Mouse (Mus musculus) right cerebral cortex, postnatal 10 days (tissue): ENCODE data around the gene Itsn1.
A peak's percentile ranks its signal among the peaks of the same experiment; 100 is the strongest.

Experiments
- DNase-seq, 2 experiments: peaks; one replicate each; pipeline ENCODE4 v3.0.0; 2021; ENCODE audit warnings: low spot score in 2 of 2

Gene Itsn1

DNA sequence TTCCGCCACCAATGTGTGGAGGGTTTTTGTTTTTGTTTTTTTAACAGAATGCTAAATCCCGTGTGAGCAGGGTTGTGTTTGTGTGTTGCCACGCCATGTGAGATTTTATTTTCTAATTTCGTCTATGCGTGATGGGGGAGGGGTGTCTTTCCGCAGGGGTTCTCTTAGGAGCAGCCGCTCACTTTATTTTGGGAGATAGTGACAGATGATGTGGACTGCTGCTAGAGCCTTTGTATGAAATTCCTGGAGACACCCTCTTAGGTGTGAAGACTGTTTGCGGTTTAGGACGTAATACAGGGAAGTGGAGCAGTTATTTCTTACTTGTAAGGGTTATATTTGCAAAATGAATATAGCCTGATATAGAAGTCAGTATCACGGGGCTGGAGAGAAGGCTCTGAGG is 176.9 kb downstream of the Itsn1 start:
- peak in 1 of 2 experiments; percentile 79 for DNase-seq

DNA sequence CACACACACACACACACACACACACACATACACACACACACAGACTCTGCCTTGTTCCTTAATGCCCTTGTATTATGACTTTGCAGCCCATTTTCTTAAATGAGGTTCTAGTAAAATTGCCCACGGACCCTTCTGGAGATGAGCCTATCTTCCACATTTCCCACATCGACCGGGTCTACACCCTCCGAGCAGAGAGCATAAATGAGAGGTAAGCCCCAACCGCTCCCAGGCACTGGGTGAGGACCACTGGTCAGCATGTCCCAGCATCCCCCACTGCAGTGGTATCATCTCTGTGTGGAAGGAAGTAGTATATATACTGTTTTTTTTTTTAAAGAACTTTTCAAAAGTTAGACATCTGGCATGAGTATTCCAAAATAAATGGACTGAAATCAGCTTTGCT is 177.6 kb downstream of the Itsn1 start:
- no peak for DNase-seq

DNA sequence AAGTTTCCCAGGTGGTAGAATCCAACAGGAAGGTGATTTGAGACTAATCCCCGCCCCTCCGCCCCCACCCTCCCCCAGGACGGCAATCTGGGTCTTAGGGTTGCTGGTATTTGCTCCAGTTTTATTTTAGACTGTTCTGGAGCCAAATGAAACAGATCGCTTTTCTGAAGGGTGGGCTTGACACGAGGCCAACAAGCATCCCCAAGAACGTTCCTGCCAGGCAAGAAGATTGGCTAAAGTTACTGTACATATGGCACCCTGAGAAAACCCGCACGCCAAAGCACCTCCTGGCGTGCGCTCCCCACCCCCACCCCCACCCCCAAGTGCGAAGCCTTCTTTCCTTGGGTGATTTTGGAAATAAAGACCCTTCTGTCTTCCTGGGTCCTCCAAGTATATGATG is 178.1 kb downstream of the Itsn1 start:
- peak; percentile 83 to 88 for DNase-seq

DNA sequence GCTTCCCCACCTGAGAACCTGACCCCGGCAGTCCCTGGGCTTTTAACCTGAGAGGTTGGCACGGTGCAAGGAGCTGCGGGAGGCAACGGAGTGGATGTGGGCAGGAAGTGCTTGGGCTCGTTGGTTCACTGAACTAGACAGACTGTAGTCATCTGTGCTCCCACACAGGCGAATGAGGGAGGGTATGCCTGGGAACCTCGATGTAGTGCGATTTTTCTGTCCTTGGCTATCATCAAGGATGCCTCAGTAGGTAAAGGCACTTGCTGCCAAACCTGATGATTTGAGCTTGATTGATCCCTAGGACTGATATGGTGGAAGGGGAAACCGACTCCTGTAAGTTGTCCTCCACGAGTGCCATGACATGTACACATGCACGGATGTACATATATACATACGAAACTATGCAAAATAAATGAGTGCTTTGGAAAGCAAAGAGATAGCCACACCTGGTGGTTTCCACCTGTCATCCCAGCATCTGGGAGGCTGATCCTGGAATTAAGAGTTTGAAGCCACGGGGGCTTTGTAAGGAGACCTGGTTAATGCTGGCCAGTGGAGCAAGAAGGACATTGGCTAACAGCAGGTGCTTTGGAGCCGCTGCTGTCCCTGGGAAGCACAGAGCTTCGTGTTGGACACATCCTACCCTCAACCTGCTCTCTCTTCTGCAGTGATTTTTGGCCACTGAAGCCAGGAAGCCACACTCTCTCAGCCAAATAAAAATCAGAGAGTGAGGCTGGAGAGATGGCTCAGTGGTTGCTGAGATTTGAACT is 180.7 kb downstream of the Itsn1 start:
- no peak for DNase-seq

DNA sequence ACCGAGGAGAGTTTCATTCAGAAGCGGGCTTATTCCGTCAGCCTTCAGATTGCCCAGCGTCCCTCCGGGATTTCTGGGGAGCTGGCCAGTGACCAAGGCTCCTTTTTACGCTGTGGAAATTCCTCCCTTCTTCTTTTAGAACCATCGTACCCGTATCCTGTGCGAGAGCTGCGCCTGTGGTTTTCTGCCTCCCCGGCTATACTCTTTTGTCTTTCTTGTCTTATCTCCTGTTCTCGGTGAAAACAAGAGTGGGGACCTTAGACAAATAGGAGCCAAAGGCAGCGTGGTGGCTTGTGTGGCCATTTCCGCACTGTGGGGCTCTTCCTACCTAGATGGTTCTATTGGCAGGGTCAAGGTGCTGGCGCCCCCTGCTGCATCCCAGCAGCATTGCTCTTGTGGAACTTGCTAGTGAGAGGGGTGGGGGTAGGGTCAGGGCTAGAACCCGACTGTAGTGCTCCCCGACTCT is 188.6 kb downstream of the Itsn1 start:
- peak; percentile 88 to 91 for DNase-seq

DNA sequence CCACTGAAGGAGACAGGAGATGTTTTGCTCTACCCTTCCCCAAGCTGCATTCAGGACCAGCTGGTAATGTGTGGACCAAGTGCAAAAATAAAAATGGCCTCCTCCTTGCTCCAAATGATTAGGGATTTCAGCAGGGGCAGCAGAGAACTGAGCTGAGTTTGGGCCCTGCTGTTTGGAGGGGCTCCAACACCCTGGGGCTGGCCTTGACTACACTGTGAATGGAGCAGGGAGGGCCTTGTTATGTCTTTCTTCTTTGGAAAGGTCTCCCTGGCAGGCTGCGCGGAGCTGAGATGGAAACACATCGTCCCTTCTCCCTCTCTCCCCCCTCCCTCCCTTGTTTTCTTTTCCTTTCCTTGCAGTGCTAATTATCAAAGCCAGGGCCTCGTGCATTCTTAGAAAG is 189.4 kb downstream of the Itsn1 start:
- peak; percentile 68 to 71 for DNase-seq

DNA sequence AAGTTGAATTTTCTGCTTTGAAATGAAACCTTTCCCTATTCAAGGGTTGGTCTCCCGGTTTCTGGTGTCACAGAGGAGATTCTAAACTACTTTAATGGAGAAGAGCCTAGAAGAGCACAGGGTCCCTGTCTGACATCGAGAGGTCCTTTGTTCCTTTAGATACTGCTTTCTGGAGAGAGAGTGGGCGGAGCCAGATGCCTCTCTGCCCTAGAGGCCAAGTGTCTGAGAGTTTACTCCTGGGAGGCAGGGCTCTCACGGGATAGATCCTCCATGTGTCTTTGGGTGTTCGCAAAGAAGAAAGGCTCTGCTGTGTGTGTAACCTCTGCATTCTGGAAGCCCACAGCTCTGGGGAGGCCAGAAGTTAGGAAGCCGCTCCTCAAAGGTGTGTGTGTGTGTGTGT is 190.0 kb downstream of the Itsn1 start:
- DNase-seq = no peak

DNA sequence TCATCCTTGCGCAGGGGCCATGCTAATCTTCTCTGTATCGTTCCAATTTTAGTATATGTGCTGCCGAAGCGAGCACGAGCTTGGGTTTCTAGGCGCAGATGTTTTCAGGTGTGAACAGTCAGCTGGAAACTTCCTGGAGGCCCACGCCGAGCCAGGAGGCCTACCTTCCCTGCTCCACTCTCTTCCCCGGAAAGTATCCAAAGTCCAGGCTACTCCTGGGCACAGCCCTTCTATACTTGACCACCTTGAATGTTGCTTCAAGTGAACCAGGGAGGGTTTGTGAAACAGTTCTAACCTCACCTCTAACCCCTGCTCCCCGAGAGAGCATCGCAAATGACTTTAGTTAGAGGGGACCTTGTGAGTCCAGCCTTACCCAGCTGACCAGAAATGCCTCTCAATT is 192.3 kb downstream of the Itsn1 start:
- DNase-seq = no peak

DNA sequence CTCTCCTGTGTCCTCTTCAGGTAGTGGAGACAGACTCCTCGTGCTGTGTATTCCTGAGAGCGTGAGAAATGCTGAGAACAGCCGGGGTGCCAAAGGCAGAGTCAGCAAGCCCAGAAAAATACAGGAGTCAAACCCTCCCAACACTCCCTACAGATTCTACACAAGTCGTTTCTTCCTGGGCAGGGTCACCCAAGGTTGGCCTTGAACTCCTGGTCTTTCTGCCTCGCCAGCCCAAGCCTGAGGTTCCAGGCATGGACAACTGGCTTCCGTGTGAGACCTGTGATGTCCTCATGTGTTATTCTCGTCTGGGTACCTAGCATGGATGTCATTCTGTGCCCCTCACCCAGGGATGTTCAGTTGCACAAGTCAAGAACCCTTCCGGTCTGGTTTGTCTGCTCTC is 193.9 kb downstream of the Itsn1 start:
- DNase-seq = no peak

DNA sequence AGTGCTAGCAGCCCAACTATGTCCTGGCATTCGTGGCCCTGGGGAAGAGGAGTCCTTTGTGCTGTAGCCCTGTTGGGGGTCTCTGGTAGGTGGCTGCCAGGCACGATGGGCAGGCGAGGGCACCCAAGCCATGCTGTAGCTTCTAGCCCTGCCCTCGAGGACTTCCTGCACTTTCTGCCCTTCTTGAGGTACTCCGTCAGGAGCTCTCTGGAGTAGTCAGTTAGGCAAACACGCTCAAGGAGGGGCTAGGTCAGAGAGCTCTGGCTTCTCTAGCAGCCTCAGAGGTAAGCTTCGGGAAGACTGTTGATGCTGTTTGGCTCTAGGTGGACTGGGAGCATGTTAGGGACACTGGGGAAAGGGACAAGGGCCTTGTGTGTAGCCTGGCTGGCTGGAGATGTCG is 195.3 kb downstream of the Itsn1 start:
- DNase-seq = peak in 1 of 2 experiments; percentile 21

DNA sequence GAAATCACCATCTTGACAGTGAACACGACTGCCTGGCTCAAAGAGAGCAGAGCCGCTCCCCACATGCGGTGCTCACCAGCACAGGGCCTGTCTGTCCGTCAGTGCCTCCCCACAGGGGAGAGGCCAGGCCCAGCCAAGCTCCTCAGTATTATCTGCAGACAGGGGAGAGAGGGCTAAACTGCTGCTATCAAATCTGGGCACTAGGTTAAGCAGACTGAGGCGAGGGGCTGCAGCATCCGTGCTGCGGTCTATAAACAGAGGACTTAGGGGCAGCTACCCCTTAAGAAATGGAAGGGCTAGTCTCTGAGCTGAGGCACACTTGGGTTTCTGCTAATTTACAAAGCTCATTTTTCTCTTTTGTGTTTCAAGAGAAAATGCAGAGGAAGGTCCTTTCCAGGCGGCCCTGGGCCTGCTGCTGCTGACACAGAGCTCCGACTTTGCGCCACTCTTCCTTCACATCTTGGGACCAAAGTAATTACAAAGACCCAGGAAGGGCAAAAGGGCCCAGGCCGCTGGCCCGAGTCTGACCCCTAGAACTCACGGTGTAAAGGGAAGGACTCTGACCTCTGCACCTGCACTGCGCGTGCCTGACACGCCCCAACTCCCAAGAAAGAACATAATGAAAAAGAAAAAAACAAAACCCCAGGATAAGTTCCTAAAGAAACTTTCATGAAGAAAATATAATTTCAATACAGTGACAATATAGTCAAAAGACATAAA is 199.0 kb downstream of the Itsn1 start:
- peak in 1 of 2 experiments; percentile 33 for DNase-seq

DNA sequence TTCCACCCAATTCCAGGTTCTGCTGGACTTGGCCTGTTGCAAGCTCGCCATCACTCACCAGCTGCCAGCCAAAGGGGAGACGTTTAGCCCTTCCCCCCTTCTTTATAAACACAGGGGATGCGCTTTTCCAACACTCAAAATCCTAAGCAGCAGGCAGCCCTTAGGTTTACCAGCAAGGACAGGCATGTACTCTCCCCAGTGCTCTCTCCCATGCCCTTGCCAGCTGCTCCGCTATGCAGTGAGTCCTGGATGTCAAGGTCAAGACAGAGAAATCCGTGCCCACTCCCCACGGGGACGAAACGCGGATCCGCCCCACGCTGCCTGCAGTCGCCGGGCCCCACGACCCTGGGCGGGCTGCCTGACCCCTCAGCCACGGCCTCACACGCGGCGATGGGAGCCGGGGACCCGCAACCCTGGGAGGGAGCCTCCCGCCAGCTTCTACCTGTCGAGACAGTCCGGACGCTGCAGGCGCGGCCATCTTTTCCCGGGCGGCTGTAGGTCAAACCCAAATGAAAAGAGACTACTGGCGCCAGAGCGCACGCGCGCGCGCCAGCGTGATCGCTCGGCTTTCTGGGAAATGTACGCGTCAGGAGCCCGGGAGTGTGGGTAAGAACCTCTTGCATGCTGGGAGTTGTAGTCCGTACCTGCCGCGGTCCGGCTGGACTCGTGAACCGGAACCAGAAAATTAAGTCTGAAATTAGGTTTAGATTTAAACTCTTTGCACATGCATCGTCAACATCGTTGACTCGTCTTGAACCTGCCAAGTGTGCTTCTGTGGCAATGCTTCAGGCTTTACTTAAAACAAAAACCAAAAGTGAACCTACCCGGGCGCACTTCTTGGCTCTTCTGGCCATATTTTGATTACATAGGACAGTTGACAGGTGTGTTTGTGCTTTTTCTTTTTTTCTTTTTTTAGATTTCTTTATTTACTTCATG is 202.3 kb downstream of the Itsn1 start:
- DNase-seq = peak; percentile 97

DNA sequence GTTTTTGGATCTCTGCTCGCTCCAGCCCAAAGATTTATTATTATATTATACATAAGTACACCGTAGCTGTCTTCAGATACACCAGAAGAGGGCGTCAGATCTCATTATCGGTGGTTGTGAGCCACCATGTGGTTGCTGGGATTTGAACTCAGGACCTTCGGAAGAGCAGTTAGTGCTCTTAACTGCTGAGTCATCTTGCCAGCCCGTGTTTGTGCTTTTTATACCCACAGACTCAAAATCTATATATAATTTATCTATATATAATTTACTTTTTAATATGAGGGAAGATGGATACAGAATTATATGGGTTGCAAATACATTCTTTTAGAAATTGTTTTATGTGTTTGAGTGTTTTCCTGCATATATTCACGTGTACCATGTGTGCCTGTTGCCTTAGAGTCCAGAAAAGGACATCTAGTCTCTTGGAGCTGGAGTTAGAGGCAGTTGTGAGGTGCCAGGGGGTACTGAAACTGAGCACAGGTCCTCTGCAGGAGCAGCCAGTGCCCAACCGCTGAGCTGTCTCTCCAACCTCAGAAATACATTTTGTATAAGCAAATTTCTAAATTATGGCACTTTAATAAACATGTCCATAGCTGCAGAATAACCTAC is 203.1 kb downstream of the Itsn1 start:
- DNase-seq = peak in 1 of 2 experiments; percentile 24

DNA sequence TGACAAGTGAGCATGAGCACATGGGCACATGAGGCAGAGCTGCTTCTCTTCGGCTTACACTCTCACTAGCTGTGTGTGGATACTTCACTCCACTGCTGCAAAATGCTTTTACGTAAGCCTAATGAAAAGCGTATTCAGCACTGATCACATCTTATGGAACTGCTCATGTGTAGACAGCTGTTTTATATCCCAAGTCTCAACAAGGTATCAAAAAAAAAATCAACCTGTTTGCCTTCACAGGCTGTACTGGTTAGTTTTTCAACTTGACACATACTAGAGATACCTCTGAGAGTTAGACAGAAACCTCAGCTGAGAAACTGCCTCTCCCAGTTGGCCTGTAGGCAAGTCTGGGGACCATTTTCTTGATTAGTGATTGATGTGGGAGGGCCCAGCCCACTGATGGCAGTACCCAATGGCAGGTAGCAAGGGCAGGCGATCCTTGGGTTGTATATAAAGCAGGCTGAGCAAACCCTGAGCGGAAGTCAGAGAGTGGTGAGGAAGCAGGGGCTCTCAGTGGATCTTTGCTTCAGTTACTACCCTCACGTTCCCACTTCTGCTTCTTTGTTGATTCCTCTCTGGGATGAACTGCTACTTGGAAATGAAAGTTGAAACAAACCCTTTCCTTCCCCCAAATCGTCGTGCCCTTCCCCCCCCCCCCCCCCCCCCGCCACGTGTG is 203.9 kb downstream of the Itsn1 start:
- peak in 1 of 2 experiments; percentile 27 for DNase-seq

DNA sequence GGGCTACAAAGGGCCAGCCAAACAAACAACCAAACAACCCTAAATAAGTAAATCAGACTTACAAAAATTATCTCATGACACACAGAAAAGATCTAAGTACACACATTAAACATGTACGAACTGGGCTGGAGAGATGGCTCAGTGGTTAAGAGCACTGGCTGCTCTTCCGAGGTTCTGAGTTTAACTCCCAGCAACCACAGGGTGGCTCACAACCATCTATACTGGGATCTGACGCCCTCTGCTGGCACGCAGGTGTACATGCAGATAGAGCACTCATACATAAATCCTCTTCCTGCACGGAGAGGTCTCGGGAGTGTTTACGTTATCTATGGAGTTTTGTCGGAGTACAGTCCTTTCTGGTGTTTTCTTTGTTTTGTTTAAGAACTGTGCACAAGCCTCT is 206.0 kb downstream of the Itsn1 start:
- DNase-seq = peak; percentile 64 to 76

DNA sequence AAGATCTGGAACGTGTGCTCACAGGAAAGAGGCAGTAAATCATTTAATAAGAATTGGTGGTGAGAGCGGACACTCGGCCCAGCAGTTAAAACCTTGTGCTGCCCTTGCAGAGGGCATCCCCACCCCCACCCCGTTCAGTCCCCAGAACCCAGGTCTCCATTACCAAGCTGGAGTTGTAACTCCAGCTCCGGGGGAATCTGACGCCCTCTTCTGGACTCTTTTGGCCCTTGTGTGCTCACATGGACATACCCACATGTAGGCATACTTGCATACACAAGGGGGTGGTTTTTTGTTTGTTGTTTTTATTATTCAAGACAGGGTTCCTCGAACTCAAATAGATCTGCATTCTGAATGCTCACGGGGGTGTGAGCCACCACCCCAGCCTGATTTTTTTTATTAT is 206.6 kb downstream of the Itsn1 start:
- DNase-seq = no peak

DNA sequence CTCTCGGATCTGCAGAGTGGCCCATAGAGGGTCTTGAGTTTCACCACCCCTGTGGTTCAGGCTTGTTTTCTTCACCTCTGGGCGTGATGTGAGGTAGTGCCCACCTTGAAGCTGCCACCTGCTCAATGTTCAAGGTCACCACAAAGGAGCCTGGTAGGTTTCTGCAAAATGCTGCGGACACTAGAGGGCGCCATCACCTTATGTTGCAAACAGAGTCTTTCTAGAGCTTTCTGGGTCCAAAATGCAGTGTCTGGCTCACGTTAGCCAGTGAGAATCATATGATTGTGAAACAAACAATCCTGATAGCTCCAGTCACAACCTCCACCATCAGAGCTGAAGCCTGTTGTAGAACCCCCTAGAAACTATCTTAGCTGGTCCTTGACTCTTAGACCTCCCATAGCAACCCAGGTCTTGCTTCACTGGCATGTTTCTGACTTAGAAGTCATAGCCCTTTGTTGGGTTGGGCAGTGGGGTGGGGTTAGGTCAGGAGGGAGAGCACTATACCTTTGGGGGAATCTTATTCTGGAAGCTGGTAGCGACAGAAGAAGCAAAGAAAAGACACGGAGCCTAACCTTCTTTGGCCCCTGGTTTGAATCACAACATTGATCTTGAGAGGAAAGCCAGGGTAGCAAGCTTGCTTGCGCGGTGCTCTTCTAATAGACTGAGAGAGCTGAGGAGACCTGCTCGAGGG is 207.4 kb downstream of the Itsn1 start:
- DNase-seq = peak; percentile 83 to 91

DNA sequence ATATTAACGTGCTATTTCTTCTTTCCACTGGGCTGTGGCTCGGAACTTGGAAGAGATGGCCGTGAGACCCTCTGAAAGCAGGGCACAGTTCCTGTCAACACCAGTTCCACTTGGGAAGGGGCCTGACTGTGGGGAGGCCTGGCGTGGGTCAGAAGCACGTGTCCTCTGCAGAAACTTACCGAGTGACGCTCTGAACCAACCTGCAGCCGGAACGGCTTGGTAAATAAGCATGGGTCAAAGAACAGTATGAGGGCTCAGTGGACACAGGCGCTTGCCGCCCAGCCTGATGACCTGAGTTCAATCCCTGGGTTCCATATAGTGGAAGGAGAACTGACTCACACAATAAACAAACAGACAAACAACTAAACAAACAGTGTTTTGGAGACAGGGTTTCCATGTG is 208.2 kb downstream of the Itsn1 start:
- DNase-seq = no peak

DNA sequence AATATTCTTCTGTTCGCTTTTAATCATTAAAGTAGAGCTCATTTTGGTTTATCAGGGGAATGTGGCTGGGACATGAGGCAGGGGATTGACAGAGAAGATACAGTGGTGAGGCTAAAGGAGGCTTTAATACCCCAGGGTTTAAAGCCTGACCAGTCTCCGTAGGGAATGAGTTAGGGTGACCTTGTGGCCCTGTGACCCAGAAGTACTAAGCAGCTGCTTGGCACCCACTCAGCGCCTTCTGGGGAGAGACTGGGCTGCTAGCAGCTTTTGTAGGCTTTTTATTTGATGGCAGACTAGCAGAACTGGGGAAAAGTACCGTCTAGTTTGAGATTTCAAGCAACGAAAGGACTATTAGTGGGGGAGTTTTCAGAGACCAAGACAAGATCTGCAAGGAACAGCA is 209.1 kb downstream of the Itsn1 start:
- no peak for DNase-seq

DNA sequence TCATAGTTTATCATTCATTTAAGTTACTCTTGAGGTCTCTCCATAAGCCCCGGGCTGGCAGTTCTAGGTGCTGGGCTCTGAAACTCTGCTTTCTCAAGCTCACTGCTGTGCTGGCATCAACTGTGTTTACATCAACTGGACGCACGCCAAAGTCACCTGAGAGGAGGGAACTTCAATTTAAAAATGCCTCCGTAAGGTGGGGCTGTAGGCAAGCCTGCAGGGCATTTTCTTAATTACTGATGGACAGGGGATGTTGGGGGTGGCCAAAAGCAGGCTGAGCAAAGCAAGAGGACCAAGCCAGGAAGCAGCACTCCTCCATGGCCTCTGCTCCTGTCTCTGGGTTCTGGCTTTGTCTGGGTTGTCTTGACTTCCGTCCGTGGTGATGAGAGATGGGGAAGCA is 211.6 kb downstream of the Itsn1 start:
- peak in 1 of 2 experiments; percentile 26 for DNase-seq
